Mouse (Mus musculus) myocyte (in vitro differentiated cells): Measurements from ENCODE around the gene Gm4881.

Experiments
- POLR2A ChIP-seq: IDR thresholded peaks from one replicate; pipeline ENCODE4 v1.6.1; 2011; ENCODE audit warnings: low read depth, mild to moderate bottlenecking, control low read depth, moderate library complexity; ENCODE audit not compliant: insufficient read length
- USF1 ChIP-seq: IDR thresholded peaks from one replicate; pipeline ENCODE4 v1.6.1; 2011; ENCODE audit warnings: low read depth, mild to moderate bottlenecking, control low read depth, moderate library complexity

DNA sequence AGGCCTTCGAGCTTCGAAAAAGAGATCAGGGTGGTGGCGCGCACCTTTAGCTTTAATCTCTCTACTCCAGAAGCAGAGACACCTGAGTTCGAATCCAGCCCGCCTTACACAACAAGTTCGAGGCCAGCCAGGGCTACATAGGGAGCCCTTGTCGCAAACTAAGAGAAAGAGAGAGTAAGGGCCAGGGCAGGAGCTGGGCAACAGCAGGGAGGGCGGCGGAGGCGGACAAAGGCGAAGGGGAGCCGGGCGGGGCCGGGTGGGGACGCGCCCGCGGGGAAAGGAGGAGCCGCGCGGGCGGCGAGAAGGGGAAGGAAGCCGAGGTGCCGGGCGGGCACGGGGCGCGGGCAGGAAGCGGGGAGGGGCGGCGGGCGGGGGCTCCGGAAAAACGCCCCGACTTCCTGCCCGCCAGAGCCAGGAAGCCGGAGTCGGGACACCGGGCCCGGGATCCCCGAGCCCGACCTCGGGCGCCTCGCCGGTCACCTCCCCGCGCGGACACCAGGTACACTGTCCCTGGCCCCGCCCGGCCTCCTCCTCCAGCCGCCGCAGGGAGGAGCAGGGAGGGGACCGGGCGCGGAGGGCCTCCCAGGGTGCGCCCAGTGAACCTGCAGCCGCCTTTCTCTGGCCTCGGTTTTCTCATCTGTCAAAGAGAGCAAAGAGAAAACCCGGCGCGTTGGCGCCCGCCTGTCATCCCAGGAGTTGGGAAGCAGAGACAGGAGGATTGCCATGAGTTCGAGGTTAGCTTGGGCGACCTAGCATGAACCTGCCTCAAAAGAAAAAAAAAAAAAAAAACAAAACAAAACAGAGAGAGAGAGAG is 41.5 kb downstream of the Gm4881 start, which contains the start of gene Arhgef1:
- TF ChIP-seq POLR2A (no peak), USF1 (no peak)
